Mouse (Mus musculus): ENCODE data around the gene Slc41a2. TPM values are rescaled to one million over a fixed set of nuclear protein-coding genes. Genes with fewer than 3 reads are reported as not detected.

Slc41a2 gene
- polyA plus RNA-seq, 1 experiment from 2014 or later = 19.3 TPM

- Histone ChIP-seq H3K36me3 (ENCODE audit: inconsistent target) (no peaks in the 10 kb centered on the region), H3K79me2 (ENCODE audit: inconsistent target) (peaks cover 4% of the 10 kb centered on the region), H3K27ac (no peak overlapping the region), H3K4me3 (ENCODE audit: inconsistent target) (no peak overlapping the region)
- WGBS (ENCODE audit: missing documents) = 55% methylated on average over 2 of the region's 2 CpGs
Observed at GRCm38 (mm10) chr10:83341226-83341625, 3.5 kb upstream of the Slc41a2 start.

DNA sequence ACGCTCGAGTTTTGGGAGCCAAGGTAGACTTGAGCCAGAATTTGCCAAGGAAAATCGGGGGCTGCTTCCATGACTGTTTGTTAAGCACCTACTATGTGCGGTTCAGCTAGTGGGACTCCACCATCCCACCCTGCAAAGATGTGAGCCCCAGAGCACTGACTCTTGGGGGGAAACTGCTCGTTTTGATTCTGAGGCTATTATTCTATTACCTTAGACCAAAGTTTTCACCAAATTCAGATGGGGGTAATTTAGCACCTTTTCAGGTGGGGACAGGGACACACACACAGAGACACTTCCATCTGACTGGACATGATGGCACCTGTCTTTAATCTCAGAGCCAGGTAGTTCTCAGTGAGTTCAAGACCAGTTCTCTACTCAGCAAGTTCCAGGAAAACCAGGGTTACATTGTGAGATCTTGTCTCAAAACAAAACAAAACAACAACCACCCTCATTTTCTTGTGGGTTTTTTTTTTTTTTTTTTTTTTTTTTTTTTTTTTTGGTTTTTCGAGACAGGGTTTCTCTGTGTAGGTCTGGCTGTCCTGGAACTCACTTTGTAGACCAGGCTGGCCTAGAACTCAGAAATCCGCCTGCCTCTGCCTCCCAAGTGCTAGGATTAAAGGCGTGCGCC is 403 bp upstream of the Slc41a2 start:
- 10% methylated on average over 5 of the region's 9 CpGs for WGBS (ENCODE audit: missing documents)
- H3K36me3 ChIP-seq (ENCODE audit: inconsistent target) = no peaks in the 10 kb centered on the region
- H3K4me3 ChIP-seq (ENCODE audit: inconsistent target) = peak overlapping the region; percentile 29
- peaks cover 35% of the 10 kb centered on the region for H3K79me2 ChIP-seq (ENCODE audit: inconsistent target)
- H3K27ac ChIP-seq = peak overlapping the region; percentile 58

DNA sequence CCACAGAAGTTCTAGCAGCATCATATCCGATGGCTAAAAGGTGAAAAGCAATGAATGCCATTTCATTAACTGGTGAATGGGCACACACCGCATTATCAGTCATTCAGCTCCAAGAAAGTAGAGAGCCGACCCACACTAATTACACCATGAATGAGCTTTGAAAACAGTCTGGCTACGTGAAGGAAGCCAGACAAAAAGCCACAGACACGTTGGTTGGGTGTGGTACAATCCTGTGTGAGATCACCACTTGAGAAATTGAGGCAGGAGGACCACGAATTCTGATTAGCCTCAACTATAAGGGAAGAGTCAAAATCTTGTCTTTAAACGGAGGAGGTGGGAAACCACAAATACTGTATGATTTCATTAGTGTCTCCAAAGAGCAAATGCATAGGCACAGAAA is 1.3 kb downstream of the Slc41a2 start:
- Histone ChIP-seq H3K4me3 (ENCODE audit: inconsistent target) (no peak overlapping the region; the same call in 1 of the 2 replicates), H3K79me2 (ENCODE audit: inconsistent target) (peaks cover 53% of the 10 kb centered on the region), H3K27ac (no peak overlapping the region), H3K36me3 (ENCODE audit: inconsistent target) (no peaks in the 10 kb centered on the region)
- 46% methylated on average over 7 of the region's 7 CpGs for WGBS (ENCODE audit: missing documents)

- Histone ChIP-seq H3K36me3 (ENCODE audit: inconsistent target) (no peaks in the 10 kb centered on the region), H3K79me2 (ENCODE audit: inconsistent target) (peaks cover 79% of the 10 kb centered on the region), H3K4me3 (ENCODE audit: inconsistent target) (no peak overlapping the region), H3K27ac (no peak overlapping the region)
- WGBS (ENCODE audit: missing documents) = 93% methylated on average over 11 of the region's 11 CpGs
Observed at GRCm38 (mm10) chr10:83332581-83332980, 5.1 kb downstream of the Slc41a2 start.

DNA sequence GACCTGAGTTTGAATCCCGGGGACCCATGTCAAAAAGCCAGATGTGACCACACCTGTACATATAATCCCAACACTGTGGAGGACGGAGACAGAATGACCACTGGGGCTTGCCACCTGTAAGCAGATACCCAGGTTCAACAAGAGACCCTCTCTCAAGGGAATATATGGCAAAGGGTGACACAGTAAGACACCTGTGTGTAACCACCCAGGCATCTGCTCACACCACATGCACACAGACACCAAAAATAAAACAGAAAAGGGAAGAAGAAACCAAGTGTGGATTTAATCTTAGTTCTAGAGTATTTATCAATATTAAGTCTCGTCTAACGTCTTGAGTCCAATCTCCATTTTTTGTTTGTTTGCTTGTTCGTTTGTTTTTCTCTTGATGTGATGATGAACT is 5.9 kb downstream of the Slc41a2 start:
- H3K27ac ChIP-seq = no peak overlapping the region
- WGBS (ENCODE audit: missing documents) = 94% methylated on average over 5 of the region's 5 CpGs

GRCm38 (mm10) chr10:83330336-83330735 is 7.3 kb downstream of the Slc41a2 start:
- Histone ChIP-seq H3K4me3 (ENCODE audit: inconsistent target) (no peak overlapping the region), H3K79me2 (ENCODE audit: inconsistent target) (peaks cover 89% of the 10 kb centered on the region), H3K36me3 (ENCODE audit: inconsistent target) (no peaks in the 10 kb centered on the region), H3K27ac (peak overlapping the region; percentile 67)
- 14% methylated on average over 6 of the region's 6 CpGs for WGBS (ENCODE audit: missing documents)

More for the DNA sequence above, 5.9 kb downstream of the Slc41a2 start:
- no peaks in the 10 kb centered on the region for H3K36me3 ChIP-seq (ENCODE audit: inconsistent target)
- H3K4me3 ChIP-seq (ENCODE audit: inconsistent target) = no peak overlapping the region
- peaks cover 87% of the 10 kb centered on the region for H3K79me2 ChIP-seq (ENCODE audit: inconsistent target)

DNA sequence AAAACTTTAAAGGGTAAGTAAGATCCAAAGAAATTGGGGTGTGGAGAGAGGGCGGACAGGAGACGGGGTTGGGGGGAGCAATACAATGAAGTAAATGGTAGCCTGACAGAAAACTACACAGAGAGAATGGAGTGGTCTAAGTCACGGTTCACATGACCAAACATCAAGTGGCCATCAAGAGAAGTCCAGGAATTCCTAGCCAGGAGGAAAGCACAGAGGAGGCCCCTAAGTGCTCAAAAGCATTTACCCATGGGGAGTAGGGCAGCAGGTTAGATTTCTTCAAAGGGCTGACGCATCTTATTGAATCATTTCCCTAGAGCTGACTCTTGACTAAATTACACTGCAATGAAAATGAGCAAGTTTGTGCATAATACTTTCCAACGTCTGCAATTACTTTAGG is 8.9 kb downstream of the Slc41a2 start:
- peaks cover 89% of the 10 kb centered on the region for H3K79me2 ChIP-seq (ENCODE audit: inconsistent target)
- WGBS (ENCODE audit: missing documents) = 99% methylated on average over 5 of the region's 5 CpGs
- H3K4me3 ChIP-seq (ENCODE audit: inconsistent target) = no peak overlapping the region
- H3K36me3 ChIP-seq (ENCODE audit: inconsistent target) = no peaks in the 10 kb centered on the region
- H3K27ac ChIP-seq = no peak overlapping the region

DNA sequence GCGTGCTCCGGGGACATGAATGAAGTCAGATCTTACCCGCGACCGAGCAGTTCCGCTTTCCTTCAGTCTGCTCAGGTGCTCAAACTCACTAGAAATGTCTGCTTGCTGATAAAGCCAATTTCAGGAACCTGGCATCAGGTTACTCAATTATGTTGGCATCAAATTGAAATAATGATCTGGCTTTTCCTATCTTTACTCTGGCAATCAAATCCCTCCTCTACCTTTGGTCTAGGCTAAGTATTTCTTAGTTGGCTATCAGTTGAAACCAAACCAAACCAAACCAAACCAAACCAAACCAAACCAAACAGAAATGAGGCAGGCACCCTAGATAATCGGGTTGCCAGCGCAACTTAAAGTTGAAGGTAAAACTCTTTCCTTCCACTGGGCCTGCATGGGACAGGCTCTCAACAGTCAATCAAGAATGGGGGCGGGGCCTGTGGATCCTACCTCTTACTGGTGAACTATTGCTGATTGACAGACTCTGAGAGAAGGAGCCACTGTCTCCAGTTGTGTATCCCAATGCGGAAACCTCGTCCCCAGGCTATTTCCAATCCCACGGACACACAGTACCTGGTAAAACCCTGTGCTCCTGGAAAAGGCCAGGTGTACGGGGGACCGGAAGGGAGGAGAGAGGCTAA is 10.9 kb downstream of the Slc41a2 start:
- Histone ChIP-seq H3K27ac (no peak overlapping the region), H3K79me2 (ENCODE audit: inconsistent target) (peaks cover 80% of the 10 kb centered on the region), H3K36me3 (ENCODE audit: inconsistent target) (no peaks in the 10 kb centered on the region), H3K4me3 (ENCODE audit: inconsistent target) (no peak overlapping the region)
- 94% methylated on average over 12 of the region's 14 CpGs for WGBS (ENCODE audit: missing documents)

- Histone ChIP-seq H3K4me3 (ENCODE audit: inconsistent target) (no peak overlapping the region), H3K36me3 (ENCODE audit: inconsistent target) (no peaks in the 10 kb centered on the region), H3K27ac (no peak overlapping the region), H3K79me2 (ENCODE audit: inconsistent target) (peaks cover 75% of the 10 kb centered on the region)
- 86% methylated on average over 1 of the region's 1 CpGs for WGBS (ENCODE audit: missing documents)
Observed at GRCm38 (mm10) chr10:83325903-83326302, 11.8 kb downstream of the Slc41a2 start.

GRCm38 (mm10) chr10:83324871-83325270 is 12.8 kb downstream of the Slc41a2 start:
- Histone ChIP-seq H3K79me2 (ENCODE audit: inconsistent target) (peaks cover 82% of the 10 kb centered on the region), H3K27ac (no peak overlapping the region), H3K36me3 (ENCODE audit: inconsistent target) (no peaks in the 10 kb centered on the region), H3K4me3 (ENCODE audit: inconsistent target) (no peak overlapping the region)
- 93% methylated on average over 3 of the region's 3 CpGs for whole genome bisulfite sequencing (ENCODE audit: missing documents)

DNA sequence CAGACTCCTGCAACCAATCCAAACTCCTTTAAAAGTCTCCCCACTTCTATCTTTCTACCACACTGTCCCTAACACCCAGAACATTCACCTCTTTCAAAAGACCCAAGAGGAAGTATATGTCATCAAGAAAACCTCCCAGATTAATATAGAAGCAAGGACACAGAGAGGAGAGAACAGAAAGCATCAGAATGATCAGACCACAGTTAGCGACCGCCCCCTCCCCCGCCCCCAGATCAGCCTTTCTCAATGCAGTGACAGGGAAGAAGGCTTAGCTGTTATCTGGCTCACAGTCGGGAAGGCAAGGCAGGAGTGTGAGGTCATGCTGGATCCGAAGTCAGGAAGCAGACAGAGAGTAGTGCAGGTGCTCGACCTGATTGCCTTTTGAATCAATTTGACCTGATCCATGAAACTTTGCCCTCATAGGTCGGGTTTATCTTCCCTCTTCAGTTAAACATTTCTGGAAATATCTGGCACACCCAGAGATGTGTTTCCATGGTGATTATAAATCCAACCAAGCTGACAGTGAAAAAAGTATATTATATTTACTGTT is 15.1 kb downstream of the Slc41a2 start:
- WGBS (ENCODE audit: missing documents) = 33% methylated on average over 7 of the region's 7 CpGs
- Histone ChIP-seq H3K36me3 (ENCODE audit: inconsistent target) (no peaks in the 10 kb centered on the region), H3K4me3 (ENCODE audit: inconsistent target) (no peak overlapping the region), H3K79me2 (ENCODE audit: inconsistent target) (peaks cover 82% of the 10 kb centered on the region), H3K27ac (peak overlapping the region; percentile 84)

GRCm38 (mm10) chr10:83321528-83321927 is 16.2 kb downstream of the Slc41a2 start:
- H3K4me3 ChIP-seq (ENCODE audit: inconsistent target) = no peak overlapping the region
- 25% methylated on average over 6 of the region's 6 CpGs for WGBS (ENCODE audit: missing documents)
- peak overlapping the region; percentile 84 for H3K27ac ChIP-seq
- H3K79me2 ChIP-seq (ENCODE audit: inconsistent target) = peaks cover 82% of the 10 kb centered on the region
- H3K36me3 ChIP-seq (ENCODE audit: inconsistent target) = no peaks in the 10 kb centered on the region

DNA sequence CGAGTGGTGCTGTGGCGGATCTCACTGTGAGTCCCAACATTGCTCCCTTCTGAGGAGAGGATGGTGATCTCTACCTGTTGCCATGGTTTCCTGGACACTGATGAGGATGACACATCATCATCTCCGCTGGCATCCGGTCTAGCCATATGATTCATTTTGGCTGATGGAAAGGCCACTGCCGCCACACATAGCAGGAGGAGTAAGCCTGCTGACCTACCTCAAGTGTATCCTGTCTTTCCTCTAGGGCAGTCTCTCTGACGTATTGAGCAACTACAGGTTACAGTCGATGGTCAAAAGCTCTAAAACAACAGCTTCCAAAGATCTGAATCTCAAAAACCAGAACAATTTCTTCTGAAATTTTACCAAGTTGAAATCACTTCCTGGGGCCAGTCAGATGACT is 16.8 kb downstream of the Slc41a2 start:
- WGBS (ENCODE audit: missing documents) = 55% methylated on average over 7 of the region's 7 CpGs
- Histone ChIP-seq H3K4me3 (ENCODE audit: inconsistent target) (no peak overlapping the region), H3K36me3 (ENCODE audit: inconsistent target) (no peaks in the 10 kb centered on the region), H3K79me2 (ENCODE audit: inconsistent target) (peaks cover 82% of the 10 kb centered on the region), H3K27ac (peak overlapping the region; percentile 84)

GRCm38 (mm10) chr10:83320396-83320795 is 17.3 kb downstream of the Slc41a2 start:
- Histone ChIP-seq H3K36me3 (ENCODE audit: inconsistent target) (no peaks in the 10 kb centered on the region), H3K79me2 (ENCODE audit: inconsistent target) (peaks cover 80% of the 10 kb centered on the region), H3K4me3 (ENCODE audit: inconsistent target) (no peak overlapping the region), H3K27ac (peak overlapping the region; percentile 84)
- WGBS (ENCODE audit: missing documents) = 90% methylated on average over 6 of the region's 6 CpGs

DNA sequence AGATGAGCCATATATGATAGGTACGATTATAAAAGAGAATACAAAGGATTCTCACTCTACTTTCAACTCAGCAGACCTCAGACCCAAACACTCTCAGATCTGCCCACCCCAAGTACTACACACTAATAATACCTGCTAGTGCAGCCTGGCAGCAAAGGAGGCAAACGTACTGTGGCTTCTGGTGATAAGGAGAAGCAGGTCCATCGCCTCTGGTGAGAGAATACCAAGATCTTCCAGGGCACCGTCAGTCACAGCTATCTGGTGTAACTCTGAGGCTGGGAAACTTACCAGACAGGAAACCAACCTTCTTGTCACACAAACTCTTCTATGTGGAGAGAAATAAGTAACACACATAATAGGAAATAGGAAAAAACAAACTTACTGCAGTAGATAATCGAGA is 24.6 kb downstream of the Slc41a2 start:
- WGBS (ENCODE audit: missing documents) = 37% methylated on average over 5 of the region's 5 CpGs
- peaks cover 24% of the 10 kb centered on the region; the same call in 1 of the 2 replicates for H3K36me3 ChIP-seq (ENCODE audit: inconsistent target)

More for the DNA sequence above, 24.6 kb downstream of the Slc41a2 start:
- no peak overlapping the region for H3K4me3 ChIP-seq (ENCODE audit: inconsistent target)
- H3K79me2 ChIP-seq (ENCODE audit: inconsistent target) = peaks cover 24% of the 10 kb centered on the region
- H3K27ac ChIP-seq = no peak overlapping the region
